Mouse (Mus musculus): ENCODE measurements around the gene Mettl6. TPM values are rescaled to one million over a fixed set of nuclear protein-coding genes. Genes with fewer than 3 reads are reported as not detected.
A peak's percentile ranks its signal among the peaks of the same experiment; 100 is the strongest.

Gene Mettl6
- total RNA-seq (2015; ENCODE audit: low replicate concordance) (10.2 and 13.8 TPM in 2 replicates), total RNA-seq (2017; ENCODE audit: low replicate concordance) (24.1 and 33.0 TPM in 2 replicates)

GRCm38 (mm10) chr14:31494975-31495455 lies at the start of gene Mettl6:
TSS of gene Mettl6 (minus strand) at chr14:31495040.
- peak; percentile 94 for ATAC-seq (replicated peaks; ENCODE audit: low FRiP score, poor library complexity, severe bottlenecking)

- ATAC-seq (replicated peaks; ENCODE audit: low FRiP score, poor library complexity, severe bottlenecking), result no peak
Measured at GRCm38 (mm10) chr14:31543885-31544442, 49.1 kb upstream of the Mettl6 start.

- no peak for ATAC-seq (replicated peaks; ENCODE audit: low FRiP score, poor library complexity, severe bottlenecking)
Measured at GRCm38 (mm10) chr14:31537298-31537697, 42.5 kb upstream of the Mettl6 start.

- ATAC-seq (replicated peaks; ENCODE audit: low FRiP score, poor library complexity, severe bottlenecking), result no peak
Measured at GRCm38 (mm10) chr14:31532656-31533055, 37.8 kb upstream of the Mettl6 start.

GRCm38 (mm10) chr14:31531506-31532148 lies 36.8 kb upstream of the Mettl6 start:
- no peak for ATAC-seq (replicated peaks; ENCODE audit: low FRiP score, poor library complexity, severe bottlenecking)

- no peak for ATAC-seq (replicated peaks; ENCODE audit: low FRiP score, poor library complexity, severe bottlenecking)
Measured at GRCm38 (mm10) chr14:31530847-31531246, 36.0 kb upstream of the Mettl6 start.

GRCm38 (mm10) chr14:31525040-31525810 lies 30.4 kb upstream of the Mettl6 start:
- no peak for ATAC-seq (replicated peaks; ENCODE audit: low FRiP score, poor library complexity, severe bottlenecking)

- no peak for ATAC-seq (replicated peaks; ENCODE audit: low FRiP score, poor library complexity, severe bottlenecking)
Measured at GRCm38 (mm10) chr14:31521318-31521717, 26.5 kb upstream of the Mettl6 start.

- ATAC-seq (replicated peaks; ENCODE audit: low FRiP score, poor library complexity, severe bottlenecking), result no peak
Measured at GRCm38 (mm10) chr14:31519165-31519564, 24.3 kb upstream of the Mettl6 start.

GRCm38 (mm10) chr14:31515895-31516294 lies 21.1 kb upstream of the Mettl6 start:
- ATAC-seq (replicated peaks; ENCODE audit: low FRiP score, poor library complexity, severe bottlenecking), result no peak

GRCm38 (mm10) chr14:31510322-31510721 lies 15.5 kb upstream of the Mettl6 start:
- ATAC-seq (replicated peaks; ENCODE audit: low FRiP score, poor library complexity, severe bottlenecking), result no peak

- no peak for ATAC-seq (replicated peaks; ENCODE audit: low FRiP score, poor library complexity, severe bottlenecking)
Measured at GRCm38 (mm10) chr14:31509911-31510310, 15.1 kb upstream of the Mettl6 start.

GRCm38 (mm10) chr14:31506456-31506855 lies 11.6 kb upstream of the Mettl6 start:
- no peak for ATAC-seq (replicated peaks; ENCODE audit: low FRiP score, poor library complexity, severe bottlenecking)

GRCm38 (mm10) chr14:31503406-31503805 lies 8.6 kb upstream of the Mettl6 start:
- no peak for ATAC-seq (replicated peaks; ENCODE audit: low FRiP score, poor library complexity, severe bottlenecking)

- no peak for ATAC-seq (replicated peaks; ENCODE audit: low FRiP score, poor library complexity, severe bottlenecking)
Measured at GRCm38 (mm10) chr14:31499526-31499925, 4.7 kb upstream of the Mettl6 start.

GRCm38 (mm10) chr14:31496241-31496646 lies 1.4 kb upstream of the Mettl6 start:
- ATAC-seq (replicated peaks; ENCODE audit: low FRiP score, poor library complexity, severe bottlenecking), result peak; percentile 62

- 0 out of 2 replicates have a peak, but pooled peaks have one; percentile 6 for ATAC-seq (replicated peaks; ENCODE audit: low FRiP score, poor library complexity, severe bottlenecking)
Measured at GRCm38 (mm10) chr14:31495538-31495937, 698 bp upstream of the Mettl6 start.

GRCm38 (mm10) chr14:31494349-31494974 lies 378 bp downstream of the Mettl6 start, which contains the start of gene Eaf1:
TSS of gene Eaf1 (plus strand) at chr14:31494399.
- ATAC-seq (replicated peaks; ENCODE audit: low FRiP score, poor library complexity, severe bottlenecking), result peak; percentile 59

GRCm38 (mm10) chr14:31493901-31494300 lies 939 bp downstream of the Mettl6 start:
- ATAC-seq (replicated peaks; ENCODE audit: low FRiP score, poor library complexity, severe bottlenecking), result no peak

- ATAC-seq (replicated peaks; ENCODE audit: low FRiP score, poor library complexity, severe bottlenecking), result no peak
Measured at GRCm38 (mm10) chr14:31488055-31488454, 6.8 kb downstream of the Mettl6 start.

Measured in erythroblast, adult 5-6 weeks (primary cell).